Mouse (Mus musculus): ENCODE data around the gene Eif2d.

Gene Eif2d

GRCm38 (mm10) chr1:131184253-131184955 lies 31.4 kb downstream of the Eif2d start:
- DNase-seq (ENCODE audit: low spot score), result no peak

GRCm38 (mm10) chr1:131184956-131185660 lies 32.1 kb downstream of the Eif2d start:
- DNase-seq (ENCODE audit: low spot score), result no peak

GRCm38 (mm10) chr1:131185821-131186506 lies 33.0 kb downstream of the Eif2d start:
- no peak for DNase-seq (ENCODE audit: low spot score)

- no peak for DNase-seq (ENCODE audit: low spot score)
Observed at GRCm38 (mm10) chr1:131186995-131187394, 34.0 kb downstream of the Eif2d start.

- DNase-seq (ENCODE audit: low spot score), result no peak
Observed at GRCm38 (mm10) chr1:131187856-131188255, 34.9 kb downstream of the Eif2d start.

GRCm38 (mm10) chr1:131188655-131189054 lies 35.7 kb downstream of the Eif2d start:
- no peak for DNase-seq (ENCODE audit: low spot score)

GRCm38 (mm10) chr1:131193746-131194145 lies 40.8 kb downstream of the Eif2d start:
- no peak for DNase-seq (ENCODE audit: low spot score)

GRCm38 (mm10) chr1:131195653-131196052 lies 42.7 kb downstream of the Eif2d start:
- DNase-seq (ENCODE audit: low spot score), result no peak

- DNase-seq (ENCODE audit: low spot score), result no peak
Observed at GRCm38 (mm10) chr1:131196107-131196506, 43.1 kb downstream of the Eif2d start.

GRCm38 (mm10) chr1:131198417-131198960 lies 45.5 kb downstream of the Eif2d start:
- DNase-seq (ENCODE audit: low spot score), result no peak

- DNase-seq (ENCODE audit: low spot score), result no peak
Observed at GRCm38 (mm10) chr1:131199118-131199821, 46.3 kb downstream of the Eif2d start.

GRCm38 (mm10) chr1:131199976-131200375 lies 47.0 kb downstream of the Eif2d start:
- DNase-seq (ENCODE audit: low spot score), result peak; percentile 22

- no peak for DNase-seq (ENCODE audit: low spot score)
Observed at GRCm38 (mm10) chr1:131200588-131200987, 47.6 kb downstream of the Eif2d start.

GRCm38 (mm10) chr1:131201391-131201790 lies 48.4 kb downstream of the Eif2d start:
- no peak for DNase-seq (ENCODE audit: low spot score)

GRCm38 (mm10) chr1:131204461-131204860 lies 51.5 kb downstream of the Eif2d start:
- no peak for DNase-seq (ENCODE audit: low spot score)

GRCm38 (mm10) chr1:131206342-131206741 lies 53.4 kb downstream of the Eif2d start:
- no peak for DNase-seq (ENCODE audit: low spot score)

GRCm38 (mm10) chr1:131207531-131207930 lies 54.5 kb downstream of the Eif2d start:
- DNase-seq (ENCODE audit: low spot score), result no peak

GRCm38 (mm10) chr1:131208081-131208480 lies 55.1 kb downstream of the Eif2d start:
- DNase-seq (ENCODE audit: low spot score), result no peak

- DNase-seq (ENCODE audit: low spot score), result no peak
Observed at GRCm38 (mm10) chr1:131208800-131209199, 55.8 kb downstream of the Eif2d start.

- DNase-seq (ENCODE audit: low spot score), result no peak
Observed at GRCm38 (mm10) chr1:131209971-131210426, 57.0 kb downstream of the Eif2d start.

GRCm38 (mm10) chr1:131211655-131212054 lies 58.7 kb downstream of the Eif2d start:
- no peak for DNase-seq (ENCODE audit: low spot score)

- DNase-seq (ENCODE audit: low spot score), result no peak
Observed at GRCm38 (mm10) chr1:131212956-131213355, 60.0 kb downstream of the Eif2d start.
